Mouse (Mus musculus): Measurements from ENCODE around the gene Cggbp1. TPM values are rescaled to one million over a fixed set of nuclear protein-coding genes. Genes with fewer than 3 reads are reported as not detected.

Gene Cggbp1
- total RNA-seq, 2 experiments from 2014 or later, result 58.8 to 62.9 TPM

Other genes starting within 250 kb of the Cggbp1 start
- gene Csnka2ip, start 249.6 kb upstream of the Cggbp1 start, total RNA-seq (2021), result under 1 TPM; 0.18 to 0.54 TPM
- gene 4930453N24Rik, start 80.8 kb upstream of the Cggbp1 start, total RNA-seq (2021), result 10 to 100 TPM; 16.5 to 18.3 TPM
- 10 to 100 TPM; 13.1 to 14.1 TPM for gene Zfp654, start 344 bp upstream of the Cggbp1 start, total RNA-seq (2021)

Data from layer of hippocampus, postnatal 10 days (tissue).